Mouse (Mus musculus) spleen, embryonic (tissue): Measurements from ENCODE around the gene Vmn1r88.
"Not testable (repeated sequence)": the region's sequence is repeated elsewhere in the genome, so short reads cannot be mapped to it uniquely, and the experiment has no call there.

Source experiments
- CTCF ChIA-PET: fragments of 350-600 bp; sonication (Branson Sonifier 250); formaldehyde crosslinking; loops from one replicate; lab custom pipeline; 2022; lab: Charles Lee

The Vmn1r88 gene

GRCm38 (mm10) chr7:13159268-13159667 is at the start of gene Vmn1r88:
Vmn1r88 (plus strand) TSS chr7:13159568.
- CTCF ChIA-PET: no interaction called here

- CTCF ChIA-PET: no interaction called here
These were observed 39.6 kb upstream of the Vmn1r88 start, which contains the start of gene Vmn1r86 for GRCm38 (mm10) chr7:13119817-13120216. Vmn1r86 (minus strand) TSS chr7:13119917.

GRCm38 (mm10) chr7:13123554-13124153 is 35.7 kb upstream of the Vmn1r88 start:
- CTCF ChIA-PET: not testable (repeated sequence)

GRCm38 (mm10) chr7:13131856-13132255 is 27.5 kb upstream of the Vmn1r88 start:
- CTCF ChIA-PET: no interaction called here

- CTCF ChIA-PET: no interaction called here
These were observed 22.0 kb upstream of the Vmn1r88 start for GRCm38 (mm10) chr7:13137340-13137739.

GRCm38 (mm10) chr7:13140057-13140456 is 19.3 kb upstream of the Vmn1r88 start, which contains the start of gene Vmn1r87:
Vmn1r87 (minus strand) TSS chr7:13140157.
- CTCF ChIA-PET: no interaction called here

GRCm38 (mm10) chr7:13212720-13213119 is 53.4 kb downstream of the Vmn1r88 start, which contains the start of gene Vmn1r89:
Vmn1r89 (plus strand) TSS chr7:13213020.
- CTCF ChIA-PET: no interaction called here
